Mouse (Mus musculus) CD4-positive, CD25-positive, alpha-beta regulatory T cell, adult 4 months (primary cell): ENCODE data around the gene Enox1. TPM values are rescaled to one million over a fixed set of nuclear protein-coding genes. Genes with fewer than 3 reads are reported as not detected.

Experiments used
- ATAC-seq: one replicate; pipeline ENCODE4 v1.8.0; 2017
- polyA plus RNA-seq, 2 experiments: library from polyadenylated mRNA; unstranded; fragments of 100-300 nt; shearing (Covaris generic); gene quantifications; one replicate each; pipeline ENCODE4 v1.2.1; 2017

Gene Enox1
- polyA plus RNA-seq, 2 experiments from 2014 or later = not detected

- ATAC-seq = no peak
These were observed 307.4 kb downstream of the Enox1 start for GRCm38 (mm10) chr14:77463919-77464318.

- no peak for ATAC-seq
These were observed 308.2 kb downstream of the Enox1 start for GRCm38 (mm10) chr14:77464782-77465181.

DNA sequence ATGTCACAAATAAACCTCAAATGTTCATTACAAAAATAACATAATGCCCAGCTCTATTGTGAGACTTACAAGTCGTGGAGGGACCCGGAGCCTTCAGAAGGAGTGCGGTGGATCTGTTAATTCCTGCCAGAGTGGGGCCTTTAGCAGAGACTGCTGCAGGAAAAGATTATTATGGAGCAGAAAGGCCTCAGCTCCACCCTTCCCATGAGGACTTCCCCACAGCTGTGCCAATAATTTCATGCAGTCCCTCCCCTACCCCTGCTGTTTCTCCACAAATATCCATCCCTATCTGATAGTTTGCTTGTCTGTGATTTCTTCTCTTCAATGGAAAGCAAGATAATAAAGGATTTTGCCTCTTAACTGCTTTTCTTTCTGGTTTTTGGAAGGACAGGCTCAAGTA is 314.0 kb downstream of the Enox1 start:
- no peak for ATAC-seq

DNA sequence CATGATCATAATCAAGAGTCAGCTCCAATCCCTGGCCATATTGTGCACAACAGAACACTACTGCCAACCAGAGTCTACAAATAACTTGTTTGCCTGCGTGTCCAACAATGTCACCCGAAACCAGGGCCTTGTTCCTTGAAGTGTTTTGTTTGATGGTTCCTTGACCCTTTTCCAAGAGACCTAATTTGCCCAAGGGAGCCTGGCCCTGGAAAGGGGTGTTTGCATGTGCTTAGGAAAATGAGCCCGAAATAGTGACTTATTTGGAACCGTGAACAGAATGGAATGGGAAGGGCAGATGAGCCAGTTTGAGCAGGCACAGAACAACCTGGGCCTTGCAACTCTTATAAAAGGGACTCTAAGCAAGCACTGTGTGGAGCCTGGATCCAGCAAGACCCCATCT is 316.9 kb downstream of the Enox1 start:
- ATAC-seq = no peak

- ATAC-seq = no peak
These were observed 317.5 kb downstream of the Enox1 start for GRCm38 (mm10) chr14:77474026-77474425.

DNA sequence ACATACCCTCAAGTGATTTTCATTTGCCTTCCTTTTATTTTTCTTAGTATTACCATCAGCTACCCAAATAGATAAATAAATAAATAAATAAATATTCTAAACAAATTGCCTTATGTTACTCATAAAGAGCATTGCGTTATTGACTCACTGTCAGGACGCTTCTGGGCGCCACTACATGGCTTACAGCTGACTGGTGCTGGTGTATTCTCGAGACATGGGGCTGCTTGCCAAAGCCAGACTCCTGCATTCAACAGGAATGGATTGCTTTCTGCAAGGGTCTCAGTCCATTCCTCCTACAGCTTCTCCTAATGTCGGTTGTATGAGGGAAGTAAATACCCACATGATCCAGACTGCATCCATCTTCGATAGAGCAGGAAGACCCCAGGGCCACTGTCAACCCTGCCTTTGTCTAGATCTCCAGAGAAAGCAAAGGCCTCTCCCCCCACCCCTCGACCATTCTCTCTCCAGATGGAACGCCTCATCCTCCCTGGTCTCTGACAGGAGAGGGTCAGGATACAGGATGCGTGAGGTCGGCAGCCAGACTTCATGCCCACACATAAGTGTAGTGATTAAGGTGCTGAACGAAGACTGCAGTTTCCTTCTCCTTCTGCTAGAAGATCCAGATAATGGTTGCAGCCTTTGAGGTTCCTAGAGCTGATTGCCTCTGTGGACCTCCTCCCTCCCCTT is 318.7 kb downstream of the Enox1 start:
- ATAC-seq = no peak

- no peak for ATAC-seq
These were observed 321.1 kb downstream of the Enox1 start for GRCm38 (mm10) chr14:77477704-77478103.

DNA sequence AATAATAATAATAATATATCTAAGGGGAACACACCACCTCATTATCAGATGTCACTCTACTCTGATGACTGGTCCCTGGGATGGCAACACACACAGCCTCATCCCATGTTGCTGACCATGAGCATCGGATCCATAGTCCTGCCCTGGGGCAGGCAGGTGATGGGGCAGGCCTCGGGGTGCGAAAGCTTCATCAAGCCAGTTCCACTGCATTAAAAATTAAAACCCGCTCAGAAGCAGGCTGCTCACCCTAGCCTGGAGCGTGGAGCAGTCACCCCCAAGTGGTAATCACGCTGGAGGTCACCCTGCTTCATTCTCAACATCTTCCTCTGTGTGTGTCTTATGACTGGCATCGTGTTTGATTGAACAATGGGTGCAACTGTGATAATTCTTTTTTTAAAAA is 321.6 kb downstream of the Enox1 start:
- ATAC-seq = no peak

DNA sequence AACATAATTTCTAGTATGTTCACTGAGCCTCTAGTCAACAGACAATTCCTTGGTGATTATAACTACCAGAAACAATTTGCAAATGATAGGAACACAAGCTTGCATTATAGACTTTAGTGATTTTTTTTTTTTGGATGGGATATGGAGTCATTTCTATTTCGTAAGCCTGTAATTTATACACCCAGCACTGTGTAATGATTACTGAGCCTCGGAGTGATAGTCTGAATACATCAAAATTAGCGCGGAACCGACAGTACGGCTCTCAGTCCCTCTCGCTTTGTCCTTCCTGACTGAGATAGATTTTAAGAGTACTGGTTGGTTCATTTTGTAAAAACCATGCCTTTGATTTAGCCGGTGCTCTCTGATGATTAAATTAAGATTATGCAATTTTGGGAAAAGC is 322.1 kb downstream of the Enox1 start:
- no peak for ATAC-seq

- no peak for ATAC-seq
These were observed 326.5 kb downstream of the Enox1 start for GRCm38 (mm10) chr14:77483076-77483475.

DNA sequence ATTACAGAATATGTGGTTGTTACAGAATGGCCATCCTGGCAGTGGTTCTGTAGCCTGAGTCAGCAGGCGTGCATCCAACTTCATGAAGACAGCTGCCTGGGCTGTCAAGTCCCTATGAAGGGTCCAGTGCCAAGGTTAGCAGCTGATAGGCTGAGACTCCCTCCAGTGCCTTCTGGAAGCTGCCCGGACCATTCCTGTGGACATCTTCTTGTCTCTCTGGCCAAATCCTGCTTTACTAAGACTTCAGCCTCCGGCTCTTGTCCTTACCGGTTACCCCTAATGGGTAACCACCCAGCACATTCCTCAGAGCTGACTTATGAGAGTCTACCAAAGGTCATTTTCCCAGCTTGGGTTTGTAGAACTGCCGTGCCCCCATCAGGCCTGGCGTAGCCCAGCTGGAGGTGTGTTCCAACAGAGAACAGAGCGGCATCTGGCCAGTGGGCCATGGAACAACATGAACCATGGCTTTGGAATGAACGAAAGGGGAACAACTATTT is 328.4 kb downstream of the Enox1 start:
- no peak for ATAC-seq

DNA sequence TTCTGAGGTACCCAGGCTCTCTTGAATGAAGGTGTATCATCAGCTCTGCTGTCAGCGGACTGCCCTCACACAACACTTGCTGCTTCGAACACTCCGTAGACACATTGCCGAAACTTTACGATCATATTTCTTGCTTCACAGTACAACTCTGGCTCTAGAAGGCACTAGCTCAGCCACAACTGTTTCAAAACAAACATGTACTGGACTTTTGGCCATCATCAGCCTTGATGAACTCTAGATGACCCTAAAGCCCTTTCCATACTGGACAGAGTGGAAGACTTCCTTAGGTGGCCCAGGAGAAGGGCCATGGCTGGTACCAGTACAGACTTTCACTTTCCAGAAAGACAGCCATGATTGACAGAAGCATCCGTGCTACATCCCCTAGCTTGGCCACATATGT is 334.1 kb downstream of the Enox1 start:
- no peak for ATAC-seq

GRCm38 (mm10) chr14:77491731-77492130 is 335.2 kb downstream of the Enox1 start:
- ATAC-seq = no peak

GRCm38 (mm10) chr14:77499996-77500581 is 343.5 kb downstream of the Enox1 start:
- no peak for ATAC-seq

DNA sequence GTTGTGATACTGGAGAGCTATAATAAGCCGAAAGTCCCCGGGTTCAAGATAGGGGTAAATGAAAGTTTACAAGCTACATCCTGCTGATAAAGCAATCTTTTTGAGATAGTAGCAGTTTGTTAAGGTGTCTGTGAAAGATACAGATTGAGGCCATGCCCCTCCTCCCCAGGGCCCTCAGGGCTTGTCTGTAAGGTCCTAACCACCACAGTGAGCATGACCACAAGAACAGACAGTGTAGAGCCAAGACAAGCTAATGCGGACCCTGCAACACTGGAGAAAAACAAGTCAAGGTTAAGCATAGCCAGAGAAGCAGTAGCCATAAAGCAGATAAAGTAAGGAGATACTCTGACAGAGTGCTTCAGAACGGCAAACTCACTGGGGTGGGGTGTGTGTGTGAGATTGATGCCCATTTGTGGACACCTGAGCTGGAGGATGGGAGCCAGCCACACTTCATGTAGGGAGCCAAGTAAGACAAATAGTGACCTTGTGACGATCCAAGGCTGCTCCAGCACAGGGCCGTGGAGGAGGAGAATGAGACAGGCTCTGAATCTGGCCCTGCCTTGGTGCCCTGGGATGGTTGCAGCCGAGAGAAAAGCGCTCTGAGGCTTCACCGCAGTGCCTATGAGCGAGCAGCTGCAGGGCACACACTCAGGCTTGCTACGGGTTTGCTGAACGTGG is 348.0 kb downstream of the Enox1 start:
- ATAC-seq = no peak

GRCm38 (mm10) chr14:77506341-77506740 is 349.8 kb downstream of the Enox1 start:
- ATAC-seq = no peak

- no peak for ATAC-seq
These were observed 351.5 kb downstream of the Enox1 start for GRCm38 (mm10) chr14:77508036-77508435.

GRCm38 (mm10) chr14:77509042-77509441 is 352.5 kb downstream of the Enox1 start:
- ATAC-seq = no peak

DNA sequence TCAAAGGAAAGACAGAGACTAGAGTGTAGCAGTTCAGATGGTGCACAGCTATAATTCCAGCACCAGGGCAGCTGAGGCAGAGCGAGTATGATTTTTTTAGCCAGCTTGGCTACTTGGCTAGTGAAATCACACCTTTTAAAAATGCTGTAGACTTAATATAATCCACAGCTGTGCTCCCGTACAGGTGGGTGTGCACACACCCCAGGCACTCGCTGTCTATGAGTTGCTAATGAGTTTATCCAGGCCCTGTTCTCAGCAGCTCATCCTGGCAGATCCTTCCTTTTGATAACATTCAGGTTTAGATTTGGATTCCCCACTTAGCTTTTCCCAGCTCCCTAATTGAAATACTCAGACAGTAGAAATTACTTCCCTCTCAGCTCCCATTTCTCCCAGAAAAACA is 353.4 kb downstream of the Enox1 start:
- no peak for ATAC-seq

DNA sequence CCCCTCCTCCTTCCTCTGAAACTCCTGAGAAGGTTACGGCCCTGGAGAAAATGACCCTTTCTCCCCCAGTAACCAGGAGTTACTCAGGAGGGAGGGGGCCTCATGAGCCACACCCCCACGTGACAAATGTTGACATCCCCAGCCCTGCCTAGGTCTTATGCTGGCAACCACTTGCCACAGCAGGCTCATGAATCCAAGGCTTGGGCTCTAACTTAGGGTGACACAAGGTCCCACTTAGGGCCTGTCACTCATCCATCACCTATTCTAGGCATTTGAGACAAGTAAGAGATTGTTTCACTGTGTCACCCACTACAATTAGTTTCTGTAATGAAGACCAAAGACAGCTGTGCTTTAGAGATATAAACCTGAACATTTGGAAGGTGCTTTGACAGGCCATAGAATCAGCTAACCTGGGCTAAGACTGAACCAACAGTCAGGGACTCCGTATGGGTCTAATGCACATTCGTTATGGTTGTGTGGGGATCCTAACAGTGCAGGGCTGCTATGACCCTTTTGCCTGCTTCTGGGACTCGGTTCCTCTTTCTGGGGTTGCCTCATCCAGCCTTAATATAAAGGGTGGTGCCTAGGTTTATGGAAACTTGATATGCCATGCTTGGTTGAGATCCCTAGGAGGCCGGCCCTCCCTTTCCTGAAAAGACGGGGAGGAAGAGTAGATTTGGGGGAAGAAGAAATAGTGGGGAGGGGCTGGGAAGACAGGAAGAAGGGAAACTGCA is 354.7 kb downstream of the Enox1 start:
- ATAC-seq = no peak

GRCm38 (mm10) chr14:77518017-77518416 is 361.5 kb downstream of the Enox1 start:
- ATAC-seq = no peak

GRCm38 (mm10) chr14:77518941-77519695 is 362.6 kb downstream of the Enox1 start:
- no peak for ATAC-seq
